Mouse (Mus musculus) liver, embryonic 14.5 days (tissue): ENCODE measurements around the gene Acaca. TPM values are rescaled to one million over a fixed set of nuclear protein-coding genes. Genes with fewer than 3 reads are reported as not detected.

ENCODE experiments used
- ATAC-seq: fragments of 200-750 bp; cut with Nextera tagmentation; 2 replicates; pipeline ENCODE4 v1.8.0; 2017; ENCODE audit warnings: moderate number of reproducible peaks, mild to moderate bottlenecking, moderate library complexity; ENCODE audit not compliant: insufficient read depth
- DNase-seq, 3 experiments: peaks; one replicate each; pipeline ENCODE4 v3.0.0-alpha.2; 2012 to 2013; ENCODE audit warnings: low read depth in 3 of 3, low spot score in 3 of 3
- H3K27ac ChIP-seq: fragments of 300-500 bp; sonication (generic); 2 replicates; pipeline ENCODE4 v1.5.1; 2014; ENCODE audit warnings: moderate library complexity, mild to moderate bottlenecking, control low read depth, inconsistent platforms
- H3K27me3 ChIP-seq: fragments of 300-500 bp; sonication (generic); 2 replicates; pipeline ENCODE4 v1.6.1; 2014; ENCODE audit warnings: mild to moderate bottlenecking, low read length, moderate library complexity; ENCODE audit not compliant: control insufficient read depth, insufficient read depth
- H3K36me3 ChIP-seq: fragments of 300-500 bp; sonication (generic); replicated peaks from 2 replicates; pipeline ENCODE4 v1.6.1; 2014; ENCODE audit warnings: low read depth; ENCODE audit not compliant: control insufficient read depth, insufficient read depth
- H3K4me1 ChIP-seq, 2 experiments: fragments of 200-500 bp in 1 of 2; fragments of 300-500 bp in 1 of 2; sonication (generic) in 1 of 2; replicated peaks; 2 replicates each; pipeline ENCODE4 v1.6.1; 2012 to 2014; ENCODE audit warnings: antibody characterized with exemption in 1 of 2, inconsistent platforms in 1 of 2, low read length in 1 of 2; ENCODE audit not compliant: control insufficient read depth in 2 of 2, insufficient read depth in 2 of 2
- H3K4me2 ChIP-seq: fragments of 300-500 bp; sonication (generic); 2 replicates; pipeline ENCODE4 v1.6.1; 2014; ENCODE audit warnings: low read depth, mild to moderate bottlenecking, control low read depth, moderate library complexity
- H3K4me3 ChIP-seq, 2 experiments: fragments of 200-500 bp in 1 of 2; fragments of 300-500 bp in 1 of 2; sonication (generic) in 1 of 2; 2 replicates each; pipeline ENCODE4 v1.5.1; 2012 to 2014; ENCODE audit warnings: low read depth in 2 of 2, low read length in 2 of 2, mild to moderate bottlenecking in 2 of 2, control low read depth in 1 of 2, inconsistent platforms in 1 of 2, moderate library complexity in 1 of 2; ENCODE audit not compliant: insufficient read depth in 1 of 2
- H3K9ac ChIP-seq: fragments of 300-500 bp; sonication (generic); replicated peaks from 2 replicates; pipeline ENCODE4 v1.6.1; 2014; ENCODE audit warnings: mild to moderate bottlenecking, control low read depth, moderate library complexity
- H3K9me3 ChIP-seq: fragments of 300-500 bp; sonication (generic); 2 replicates; pipeline ENCODE4 v1.6.1; 2016; ENCODE audit warnings: low read length, mixed read lengths; ENCODE audit not compliant: control insufficient read depth
- CTCF ChIP-seq: IDR thresholded peaks from 2 replicates; pipeline ENCODE4 v1.5.1; 2016; ENCODE audit warnings: antibody characterized with exemption, low read depth, control low read depth
- EP300 ChIP-seq: IDR thresholded peaks from 2 replicates; pipeline ENCODE4 v1.6.1; 2016; ENCODE audit warnings: antibody characterized with exemption, low read depth
- WGBS: fragments of 180-500 bp; shearing (Covaris S2); extraction: QIAGEN DNeasy Blood & Tissue Kit; methylation state at CpG from one replicate; pipeline ENCODE4 v1.1.7; 2014; ENCODE audit not compliant: insufficient replicate concordance; 5-methylcytosine and 5-hydroxymethylcytosine counted together
- polyA plus RNA-seq, 2 experiments: library from polyadenylated mRNA; depleted of rRNA in 1 of 2; stranded (reverse) in 1 of 2; unstranded in 1 of 2; fragments of >200 nt; fragmentation: Nextera tagmentation in 1 of 2; extraction: Ambion mirVana in 1 of 2; gene quantifications; 2 replicates each; pipeline versions ENCODE4 v1.2.1 to v1.2.3; 2012 to 2014

The Acaca gene
- polyA plus RNA-seq, 2 experiments: 4.7 to 6.6 TPM

- 68% methylated on average over 7 of the region's 7 CpGs for WGBS
- peaks cover 9 to 13% of the 10 kb centered on the region in 2 experiments; a peak in 3 of 4 replicates for H3K4me1 ChIP-seq
- DNase-seq (no peak), ATAC-seq (no peak)
- H3K36me3 ChIP-seq: no peaks in the 10 kb centered on the region
- no peak overlapping the region for H3K4me2 ChIP-seq
- TF ChIP-seq EP300: no peak
- no peak for TF ChIP-seq CTCF
- H3K9ac ChIP-seq: no peak overlapping the region
- H3K27me3 ChIP-seq: no peaks in the 10 kb centered on the region
- no peaks in the 10 kb centered on the region for H3K9me3 ChIP-seq
- H3K4me3 ChIP-seq: no peak overlapping the region
- H3K27ac ChIP-seq: no peak overlapping the region
Observed at GRCm38 (mm10) chr11:84353058-84353726, 223.7 kb downstream of the Acaca start.

GRCm38 (mm10) chr11:84357304-84357703 lies 227.8 kb downstream of the Acaca start:
- DNase-seq (no peak), ATAC-seq (no peak)
- 73% methylated on average over 3 of the region's 3 CpGs for WGBS
- no peak overlapping the region for H3K4me2 ChIP-seq
- H3K4me3 ChIP-seq: no peak overlapping the region
- TF ChIP-seq EP300: no peak
- no peak for TF ChIP-seq CTCF
- H3K27me3 ChIP-seq: no peaks in the 10 kb centered on the region
- no peak overlapping the region for H3K27ac ChIP-seq
- H3K36me3 ChIP-seq: no peaks in the 10 kb centered on the region
- H3K4me1 ChIP-seq: no peaks in the 10 kb centered on the region
- H3K9me3 ChIP-seq: no peaks in the 10 kb centered on the region
- no peak overlapping the region for H3K9ac ChIP-seq

DNA sequence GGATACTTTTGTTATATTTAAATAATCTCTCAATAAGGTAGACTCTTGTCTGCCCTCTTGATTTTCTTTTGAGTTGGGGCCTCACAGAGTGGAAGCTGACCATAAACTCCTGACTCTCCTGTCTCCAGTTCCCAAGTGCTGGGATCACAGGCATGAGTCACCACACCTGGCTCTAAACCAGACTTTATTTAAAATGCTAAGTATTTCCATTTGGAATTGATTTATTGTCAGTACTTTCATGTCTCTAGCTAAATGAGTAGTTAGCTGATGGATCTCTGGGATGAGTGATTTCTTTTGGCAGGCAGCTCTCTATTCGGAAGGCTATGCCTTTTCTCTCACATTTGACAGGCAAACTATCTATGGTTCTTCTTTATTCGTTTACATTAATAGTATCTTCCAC lies 228.3 kb downstream of the Acaca start:
- Histone ChIP-seq H3K4me1 (no peaks in the 10 kb centered on the region), H3K9me3 (no peaks in the 10 kb centered on the region), H3K36me3 (no peaks in the 10 kb centered on the region), H3K27ac (no peak overlapping the region), H3K9ac (no peak overlapping the region), H3K4me3 (no peak overlapping the region), H3K27me3 (no peaks in the 10 kb centered on the region), H3K4me2 (no peak overlapping the region)
- no peak for TF ChIP-seq CTCF
- no peak for TF ChIP-seq EP300
- no peak for DNase-seq
- WGBS: 56% methylated on average over 2 of the region's 2 CpGs
- ATAC-seq: no peak

- H3K9ac ChIP-seq: no peak overlapping the region
- H3K27me3 ChIP-seq: no peaks in the 10 kb centered on the region
- 87% methylated on average over 5 of the region's 5 CpGs for WGBS
- H3K9me3 ChIP-seq: no peaks in the 10 kb centered on the region
- no peak overlapping the region for H3K4me2 ChIP-seq
- H3K27ac ChIP-seq: no peak overlapping the region
- TF ChIP-seq EP300 (no peak), CTCF (no peak)
- no peaks in the 10 kb centered on the region; the same call in 1 of the 2 replicates for H3K36me3 ChIP-seq
- no peak overlapping the region for H3K4me3 ChIP-seq
- no peak for DNase-seq
- ATAC-seq: no peak
- H3K4me1 ChIP-seq: no peaks in the 10 kb centered on the region
Observed at GRCm38 (mm10) chr11:84361551-84361950, 232.1 kb downstream of the Acaca start.

GRCm38 (mm10) chr11:84362633-84363243 lies 233.3 kb downstream of the Acaca start:
- no peaks in the 10 kb centered on the region for H3K9me3 ChIP-seq
- TF ChIP-seq CTCF (no peak), EP300 (no peak)
- H3K4me3 ChIP-seq: no peak overlapping the region
- no peak for ATAC-seq
- no peaks in the 10 kb centered on the region for H3K27me3 ChIP-seq
- H3K9ac ChIP-seq: no peak overlapping the region
- 69% methylated on average over 6 of the region's 6 CpGs for whole genome bisulfite sequencing
- no peaks in the 10 kb centered on the region for H3K4me1 ChIP-seq
- H3K27ac ChIP-seq: no peak overlapping the region
- no peaks in the 10 kb centered on the region; the same call in 1 of the 2 replicates for H3K36me3 ChIP-seq
- DNase-seq: no peak
- H3K4me2 ChIP-seq: no peak overlapping the region
